17 mouse cellular contexts compared by ENCODE assay signal in the genomic region with DNA sequence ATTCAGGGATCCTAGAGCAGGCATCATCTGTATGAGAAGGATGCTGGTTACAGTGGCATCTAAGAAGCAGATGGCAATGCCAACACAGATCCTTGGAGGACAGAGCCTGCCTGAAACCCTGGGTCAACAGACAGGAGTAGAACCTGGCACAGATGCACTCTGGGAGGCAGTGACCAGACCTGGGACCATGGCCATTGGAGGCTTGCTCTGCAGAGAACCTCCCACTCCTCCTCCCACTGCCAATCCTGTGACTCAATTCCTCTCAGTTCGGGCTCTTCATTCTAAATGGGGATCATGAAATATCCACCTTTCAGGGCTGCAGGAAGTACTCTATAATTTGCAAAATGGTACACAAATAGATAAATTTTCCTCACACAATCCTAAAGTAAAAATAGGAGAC.
"Had no signal": no experiment of that assay in that cellular context is flagged by ENCODE, and none has a peak within 500 bp of the region (broad histone marks: within the 10 kb centered on the region; RNA-seq: fewer than 3 reads in every experiment).

No protein-coding gene starts in this region.

- H3K4me1 ChIP-seq: midbrain, embryonic 10.5 days; midbrain, embryonic 12.5 days; neural tube, embryonic 13.5 days; neural tube, embryonic 15.5 days; stomach, embryonic 15.5 days had no signal

- H3K4me2 ChIP-seq: lung, embryonic 14.5 days; midbrain, embryonic 12.5 days; neural tube, embryonic 13.5 days; neural tube, embryonic 15.5 days; stomach, embryonic 15.5 days had no signal

- H3K9me3 ChIP-seq: midbrain, embryonic 10.5 days; midbrain, embryonic 12.5 days; neural tube, embryonic 13.5 days; neural tube, embryonic 15.5 days; stomach, embryonic 15.5 days had no signal

- H3K36me3 ChIP-seq: midbrain, embryonic 10.5 days; midbrain, embryonic 12.5 days; neural tube, embryonic 13.5 days; neural tube, embryonic 15.5 days; stomach, embryonic 15.5 days had no signal

- DNase-seq: lung, adult 18-20 months; lung, embryonic 14.5 days; lung, postnatal 10 days; lung, postnatal 4 days; midbrain, embryonic 14.5 days; right cerebral cortex, postnatal 14 days; thymus, adult 2 months; thymus, postnatal 25 days; thymus, postnatal 4 days had no signal

- ATAC-seq: midbrain, embryonic 16.5 days had no signal

- H3K4me3 ChIP-seq: midbrain, embryonic 10.5 days; midbrain, embryonic 12.5 days; myocyte; neural tube, embryonic 13.5 days; neural tube, embryonic 15.5 days; stomach, embryonic 15.5 days had no signal

- H3K9ac ChIP-seq: lung, embryonic 14.5 days; midbrain, embryonic 12.5 days; neural tube, embryonic 13.5 days; neural tube, embryonic 15.5 days; stomach, embryonic 15.5 days had no signal

- H3K27ac ChIP-seq: midbrain, embryonic 10.5 days; midbrain, embryonic 12.5 days; neural tube, embryonic 13.5 days; neural tube, embryonic 15.5 days; stomach, embryonic 15.5 days; stomach, postnatal 0 days had no signal

- H3K27me3 ChIP-seq: midbrain, embryonic 12.5 days; neural tube, embryonic 13.5 days; neural tube, embryonic 15.5 days; stomach, embryonic 15.5 days had no signal
